Mouse (Mus musculus) kidney, embryonic 14.5 days (tissue): ENCODE measurements at regions not wholly inside any gene's neighbourhood (a gene's known extent, or its start where the extent isn't known, plus 50 kb on each side); places are given as distances from the start of the nearest gene placed in this dataset.

Experiments used
- ATAC-seq: fragments of 200-750 bp; cut with Nextera tagmentation; 2 replicates; pipeline ENCODE4 v1.8.0; 2017; ENCODE audit warnings: moderate number of reproducible peaks, mild to moderate bottlenecking, moderate TSS enrichment, moderate library complexity; ENCODE audit not compliant: low FRiP score, low TSS enrichment
- H3K27ac ChIP-seq: fragments of 300-500 bp; sonication (generic); 2 replicates; pipeline ENCODE4 v1.5.1; 2014; ENCODE audit warnings: low read depth, mild to moderate bottlenecking, low read length, moderate library complexity, mixed read lengths
- H3K27me3 ChIP-seq: fragments of 300-500 bp; sonication (generic); 2 replicates; pipeline ENCODE4 v1.6.1; 2014; ENCODE audit warnings: mild to moderate bottlenecking, low read length; ENCODE audit not compliant: control insufficient read depth, insufficient read depth
- H3K36me3 ChIP-seq: fragments of 300-500 bp; sonication (generic); 2 replicates; pipeline ENCODE4 v1.6.1; 2014; ENCODE audit warnings: low read length, mixed read lengths; ENCODE audit not compliant: control insufficient read depth, insufficient read depth
- H3K4me1 ChIP-seq: fragments of 300-500 bp; sonication (generic); 2 replicates; pipeline ENCODE4 v1.6.1; 2014; ENCODE audit warnings: low read length, mixed read lengths; ENCODE audit not compliant: control insufficient read depth, insufficient read depth
- H3K4me2 ChIP-seq: fragments of 300-500 bp; sonication (generic); replicated peaks from 2 replicates; pipeline ENCODE4 v1.6.1; 2014; ENCODE audit warnings: low read depth, mild to moderate bottlenecking, low read length
- H3K4me3 ChIP-seq: fragments of 300-500 bp; sonication (generic); 2 replicates; pipeline ENCODE4 v1.5.1; 2014; ENCODE audit warnings: mild to moderate bottlenecking, low read length
- H3K9ac ChIP-seq: fragments of 300-500 bp; sonication (generic); 2 replicates; pipeline ENCODE4 v1.6.1; 2014; ENCODE audit warnings: low read depth, mild to moderate bottlenecking, low read length, moderate library complexity
- H3K9me3 ChIP-seq: fragments of 300-500 bp; sonication (generic); 2 replicates; pipeline ENCODE4 v1.6.1; 2016; ENCODE audit warnings: low read length; ENCODE audit not compliant: control insufficient read depth
- WGBS: fragments of 180-500 bp; shearing (Covaris S2); extraction: QIAGEN DNeasy Blood & Tissue Kit; methylation state at CpG from one replicate; pipeline ENCODE4 v1.1.7; 2014; 5-methylcytosine and 5-hydroxymethylcytosine counted together

- WGBS = 80% methylated on average over 6 of the region's 6 CpGs
These were observed 108.9 kb upstream of the Ptprt start for GRCm38 (mm10) chr2:162769711-162770428.

DNA sequence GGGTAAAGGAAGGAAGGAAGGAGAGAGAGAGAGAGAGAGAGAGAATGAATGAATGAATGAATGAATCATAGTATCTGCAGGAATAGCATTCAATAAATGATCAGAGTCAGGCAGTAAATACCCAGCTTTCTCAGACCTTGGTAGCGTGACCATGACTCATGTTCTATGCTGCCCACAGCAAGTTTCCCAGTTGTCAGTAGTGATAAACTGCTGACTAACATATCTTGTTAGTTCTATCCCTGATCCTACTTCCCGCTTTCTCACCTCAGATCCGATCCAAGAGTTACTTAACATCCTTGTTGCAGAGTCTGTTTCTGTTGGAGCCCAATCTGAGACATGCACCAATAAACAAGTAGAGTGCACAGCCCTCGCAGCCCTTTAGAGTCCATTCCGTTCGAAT, 103.1 kb upstream of the Ptprt start:
- H3K4me1 ChIP-seq = no peaks in the 10 kb centered on the region
- H3K4me2 ChIP-seq = no peak overlapping the region
- H3K27me3 ChIP-seq = no peaks in the 10 kb centered on the region
- H3K36me3 ChIP-seq = no peaks in the 10 kb centered on the region
- no peak overlapping the region for H3K9ac ChIP-seq
- H3K4me3 ChIP-seq = no peak overlapping the region
- no peak for ATAC-seq
- WGBS = 88% methylated on average over 6 of the region's 6 CpGs
- no peak overlapping the region for H3K27ac ChIP-seq
- no peaks in the 10 kb centered on the region for H3K9me3 ChIP-seq

More at GRCm38 (mm10) chr2:162769711-162770428, 108.9 kb upstream of the Ptprt start:
- no peak overlapping the region for H3K4me2 ChIP-seq
- no peaks in the 10 kb centered on the region for H3K27me3 ChIP-seq
- H3K4me1 ChIP-seq = no peaks in the 10 kb centered on the region
- H3K4me3 ChIP-seq = no peak overlapping the region
- ATAC-seq = no peak
- no peaks in the 10 kb centered on the region for H3K9me3 ChIP-seq
- no peaks in the 10 kb centered on the region for H3K36me3 ChIP-seq
- no peak overlapping the region for H3K27ac ChIP-seq
- H3K9ac ChIP-seq = no peak overlapping the region

- H3K4me3 ChIP-seq = no peak overlapping the region
- no peak overlapping the region for H3K27ac ChIP-seq
- H3K9me3 ChIP-seq = no peaks in the 10 kb centered on the region
- H3K9ac ChIP-seq = no peak overlapping the region
- no peaks in the 10 kb centered on the region for H3K36me3 ChIP-seq
- H3K4me2 ChIP-seq = no peak overlapping the region
- no peaks in the 10 kb centered on the region for H3K4me1 ChIP-seq
- WGBS = 82% methylated on average over 5 of the region's 5 CpGs
- no peaks in the 10 kb centered on the region for H3K27me3 ChIP-seq
- no peak for ATAC-seq
These were observed 79.6 kb upstream of the Ptprt start for GRCm38 (mm10) chr2:162740523-162740922.

GRCm38 (mm10) chr2:162735761-162736160, 74.8 kb upstream of the Ptprt start:
- no peaks in the 10 kb centered on the region for H3K36me3 ChIP-seq
- no peak overlapping the region for H3K9ac ChIP-seq
- no peaks in the 10 kb centered on the region for H3K9me3 ChIP-seq
- no peaks in the 10 kb centered on the region for H3K27me3 ChIP-seq
- H3K27ac ChIP-seq = no peak overlapping the region
- no peak overlapping the region for H3K4me3 ChIP-seq
- no peak overlapping the region for H3K4me2 ChIP-seq
- H3K4me1 ChIP-seq = no peaks in the 10 kb centered on the region
- ATAC-seq = no peak
- whole genome bisulfite sequencing = 53% methylated on average over 3 of the region's 3 CpGs

DNA sequence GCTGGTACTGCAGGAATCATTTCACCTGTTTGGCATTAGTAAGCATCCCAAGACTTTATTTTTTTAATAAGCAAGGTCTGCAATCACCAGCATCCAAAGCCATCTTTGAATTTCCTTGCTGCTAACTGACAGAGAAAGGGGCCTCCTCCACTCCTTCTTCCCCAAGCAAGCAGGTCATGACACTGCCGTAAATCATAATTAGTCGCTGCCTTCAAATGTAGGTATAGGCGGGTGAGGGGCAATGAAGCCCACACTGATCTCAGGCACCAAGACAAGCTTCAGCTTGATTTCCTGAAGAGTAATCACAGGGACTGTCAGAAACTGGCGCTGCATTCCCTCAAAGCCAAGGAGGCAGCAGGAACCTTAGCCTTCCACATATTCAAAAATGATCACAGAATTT, 73.3 kb upstream of the Ptprt start:
- ATAC-seq = no peak
- Histone ChIP-seq H3K27ac (no peak overlapping the region), H3K4me2 (no peak overlapping the region), H3K4me1 (no peaks in the 10 kb centered on the region), H3K27me3 (no peaks in the 10 kb centered on the region), H3K4me3 (no peak overlapping the region), H3K9me3 (no peaks in the 10 kb centered on the region), H3K36me3 (no peaks in the 10 kb centered on the region), H3K9ac (no peak overlapping the region)
- 50% methylated on average over 4 of the region's 4 CpGs for WGBS

GRCm38 (mm10) chr2:162720016-162720415, 59.1 kb upstream of the Ptprt start:
- 68% methylated on average over 3 of the region's 3 CpGs for WGBS
- H3K36me3 ChIP-seq = no peaks in the 10 kb centered on the region

GRCm38 (mm10) chr2:162718466-162718865, 57.5 kb upstream of the Ptprt start:
- no peak overlapping the region for H3K9ac ChIP-seq
- no peak overlapping the region for H3K4me3 ChIP-seq
- no peak overlapping the region for H3K27ac ChIP-seq
- no peaks in the 10 kb centered on the region for H3K36me3 ChIP-seq
- no peaks in the 10 kb centered on the region for H3K27me3 ChIP-seq
- no peaks in the 10 kb centered on the region for H3K4me1 ChIP-seq
- WGBS = 75% methylated on average over 7 of the region's 7 CpGs
- no peak overlapping the region for H3K4me2 ChIP-seq
- no peaks in the 10 kb centered on the region for H3K9me3 ChIP-seq
- ATAC-seq = no peak

More at GRCm38 (mm10) chr2:162720016-162720415, 59.1 kb upstream of the Ptprt start:
- no peaks in the 10 kb centered on the region for H3K9me3 ChIP-seq
- no peak overlapping the region for H3K4me2 ChIP-seq
- ATAC-seq = no peak
- no peak overlapping the region for H3K27ac ChIP-seq
- H3K27me3 ChIP-seq = no peaks in the 10 kb centered on the region
- no peaks in the 10 kb centered on the region for H3K4me1 ChIP-seq
- H3K4me3 ChIP-seq = no peak overlapping the region
- no peak overlapping the region for H3K9ac ChIP-seq

GRCm38 (mm10) chr2:162714976-162715375, 54.0 kb upstream of the Ptprt start:
- H3K27me3 ChIP-seq = no peaks in the 10 kb centered on the region
- no peak for ATAC-seq
- 79% methylated on average over 8 of the region's 8 CpGs for WGBS
- H3K9me3 ChIP-seq = no peaks in the 10 kb centered on the region
- H3K9ac ChIP-seq = no peak overlapping the region
- no peaks in the 10 kb centered on the region for H3K36me3 ChIP-seq
- no peaks in the 10 kb centered on the region for H3K4me1 ChIP-seq
- H3K27ac ChIP-seq = no peak overlapping the region
- no peak overlapping the region for H3K4me3 ChIP-seq
- H3K4me2 ChIP-seq = no peak overlapping the region

DNA sequence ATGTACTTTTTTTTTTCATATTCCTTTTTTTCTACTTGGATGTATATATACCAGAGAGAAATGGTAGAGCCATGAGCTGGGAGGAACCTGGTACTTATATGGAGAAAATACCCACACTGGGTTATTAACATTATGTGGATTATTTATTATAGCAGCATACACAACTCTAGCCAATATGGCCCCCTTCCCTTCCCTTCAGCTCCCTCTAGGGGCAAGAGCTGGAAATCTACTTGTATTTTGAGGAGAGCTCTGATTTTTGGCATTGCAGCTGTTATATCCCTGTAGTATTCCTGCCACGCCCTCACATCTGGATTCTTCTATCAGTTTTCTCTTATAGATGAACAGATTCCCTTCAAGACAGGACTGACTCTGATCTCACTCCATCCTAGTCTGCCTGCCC, 52.0 kb upstream of the Ptprt start:
- H3K9me3 ChIP-seq = no peaks in the 10 kb centered on the region
- no peak overlapping the region for H3K9ac ChIP-seq
- H3K27me3 ChIP-seq = no peaks in the 10 kb centered on the region
- H3K4me1 ChIP-seq = no peaks in the 10 kb centered on the region
- 88% methylated on average over 1 of the region's 1 CpGs for WGBS
- no peak for ATAC-seq
- H3K4me2 ChIP-seq = no peak overlapping the region
- no peak overlapping the region for H3K27ac ChIP-seq
- no peaks in the 10 kb centered on the region for H3K36me3 ChIP-seq
- no peak overlapping the region for H3K4me3 ChIP-seq
